Mouse (Mus musculus): ENCODE measurements around the gene Bmp6. TPM values are rescaled to one million over a fixed set of nuclear protein-coding genes. Genes with fewer than 3 reads are reported as not detected.

Gene Bmp6
- polyA plus RNA-seq, 1 experiment from 2014 or later: 2.4 TPM

DNA sequence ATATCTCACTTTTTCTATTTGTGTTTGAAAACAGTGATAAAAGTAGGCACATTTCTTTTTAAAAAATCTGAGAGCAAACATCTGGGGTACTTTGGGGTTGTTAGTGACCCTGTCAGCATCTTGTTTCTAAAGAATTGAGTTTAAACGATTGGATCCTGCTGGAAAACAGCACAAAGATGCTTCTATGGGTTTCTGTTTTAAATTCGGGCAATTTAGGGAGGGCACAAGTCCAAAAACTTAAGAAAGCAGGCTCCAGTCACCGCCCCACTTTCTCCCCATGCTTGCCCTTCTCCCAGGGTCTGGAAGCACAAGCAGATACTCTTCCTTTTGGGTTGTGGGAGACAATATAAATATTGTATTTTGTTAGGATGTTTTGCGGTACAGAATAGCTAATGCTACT is 14.1 kb downstream of the Bmp6 start:
- Histone ChIP-seq H3K27ac (no peak overlapping the region), H3K4me2 (replicated peaks) (no peak overlapping the region), H3K36me3 (no peaks in the 10 kb centered on the region), H3K4me3 (replicated peaks) (no peak overlapping the region), H3K9ac (replicated peaks) (no peak overlapping the region), H3K27me3 (no peaks in the 10 kb centered on the region), H3K4me1 (replicated peaks) (no peaks in the 10 kb centered on the region), H3K9me3 (no peaks in the 10 kb centered on the region)
- 91% methylated on average over 4 of the region's 4 CpGs for WGBS
- ATAC-seq: no peak

GRCm38 (mm10) chr13:38362751-38363150 is 17.8 kb downstream of the Bmp6 start:
- no peak overlapping the region for H3K4me3 ChIP-seq (replicated peaks)
- H3K27ac ChIP-seq: no peak overlapping the region
- H3K9ac ChIP-seq (replicated peaks): no peak overlapping the region
- 89% methylated on average over 4 of the region's 4 CpGs for WGBS
- no peak for ATAC-seq
- H3K9me3 ChIP-seq: no peaks in the 10 kb centered on the region
- no peaks in the 10 kb centered on the region for H3K4me1 ChIP-seq (replicated peaks)
- H3K27me3 ChIP-seq: no peaks in the 10 kb centered on the region
- no peak overlapping the region for H3K4me2 ChIP-seq (replicated peaks)
- H3K36me3 ChIP-seq: no peaks in the 10 kb centered on the region

- Histone ChIP-seq H3K9me3 (no peaks in the 10 kb centered on the region), H3K27ac (no peak overlapping the region), H3K27me3 (no peaks in the 10 kb centered on the region), H3K9ac (replicated peaks) (no peak overlapping the region), H3K4me3 (replicated peaks) (no peak overlapping the region), H3K4me1 (replicated peaks) (no peaks in the 10 kb centered on the region), H3K4me2 (replicated peaks) (no peak overlapping the region), H3K36me3 (no peaks in the 10 kb centered on the region)
- 85% methylated on average over 7 of the region's 7 CpGs for WGBS
- no peak for ATAC-seq
Measured at GRCm38 (mm10) chr13:38363869-38364268, 19.0 kb downstream of the Bmp6 start.

GRCm38 (mm10) chr13:38369624-38370023 is 24.7 kb downstream of the Bmp6 start:
- no peaks in the 10 kb centered on the region for H3K4me1 ChIP-seq (replicated peaks)
- H3K4me2 ChIP-seq (replicated peaks): no peak overlapping the region
- 94% methylated on average over 5 of the region's 5 CpGs for WGBS
- no peak overlapping the region for H3K9ac ChIP-seq (replicated peaks)
- H3K36me3 ChIP-seq: no peaks in the 10 kb centered on the region
- H3K9me3 ChIP-seq: no peaks in the 10 kb centered on the region
- H3K27ac ChIP-seq: no peak overlapping the region
- no peak for ATAC-seq
- H3K27me3 ChIP-seq: no peaks in the 10 kb centered on the region
- no peak overlapping the region for H3K4me3 ChIP-seq (replicated peaks)

- no peak overlapping the region for H3K9ac ChIP-seq (replicated peaks)
- H3K4me3 ChIP-seq (replicated peaks): no peak overlapping the region
- 71% methylated on average over 6 of the region's 6 CpGs for WGBS
- H3K27me3 ChIP-seq: no peaks in the 10 kb centered on the region
- H3K4me2 ChIP-seq (replicated peaks): no peak overlapping the region
- no peaks in the 10 kb centered on the region for H3K4me1 ChIP-seq (replicated peaks)
- no peak for ATAC-seq
- no peaks in the 10 kb centered on the region for H3K9me3 ChIP-seq
- no peaks in the 10 kb centered on the region for H3K36me3 ChIP-seq
- H3K27ac ChIP-seq: no peak overlapping the region
Measured at GRCm38 (mm10) chr13:38376071-38376470, 31.2 kb downstream of the Bmp6 start.

- ATAC-seq: no peak
- Histone ChIP-seq H3K4me3 (replicated peaks) (no peak overlapping the region), H3K27me3 (no peaks in the 10 kb centered on the region), H3K27ac (no peak overlapping the region), H3K4me2 (replicated peaks) (no peak overlapping the region), H3K4me1 (replicated peaks) (no peaks in the 10 kb centered on the region), H3K9ac (replicated peaks) (no peak overlapping the region), H3K36me3 (no peaks in the 10 kb centered on the region), H3K9me3 (no peaks in the 10 kb centered on the region)
- 90% methylated on average over 9 of the region's 9 CpGs for WGBS
Measured at GRCm38 (mm10) chr13:38377355-38377754, 32.4 kb downstream of the Bmp6 start.

- H3K4me1 ChIP-seq (replicated peaks): no peaks in the 10 kb centered on the region
- no peaks in the 10 kb centered on the region for H3K36me3 ChIP-seq
- H3K9me3 ChIP-seq: no peaks in the 10 kb centered on the region
- no peak overlapping the region for H3K27ac ChIP-seq
- H3K27me3 ChIP-seq: no peaks in the 10 kb centered on the region
- H3K4me3 ChIP-seq (replicated peaks): no peak overlapping the region
- H3K9ac ChIP-seq (replicated peaks): no peak overlapping the region
- no peak for ATAC-seq
- no peak overlapping the region for H3K4me2 ChIP-seq (replicated peaks)
- WGBS: 94% methylated on average over 5 of the region's 5 CpGs
Measured at GRCm38 (mm10) chr13:38379806-38380205, 34.9 kb downstream of the Bmp6 start.

DNA sequence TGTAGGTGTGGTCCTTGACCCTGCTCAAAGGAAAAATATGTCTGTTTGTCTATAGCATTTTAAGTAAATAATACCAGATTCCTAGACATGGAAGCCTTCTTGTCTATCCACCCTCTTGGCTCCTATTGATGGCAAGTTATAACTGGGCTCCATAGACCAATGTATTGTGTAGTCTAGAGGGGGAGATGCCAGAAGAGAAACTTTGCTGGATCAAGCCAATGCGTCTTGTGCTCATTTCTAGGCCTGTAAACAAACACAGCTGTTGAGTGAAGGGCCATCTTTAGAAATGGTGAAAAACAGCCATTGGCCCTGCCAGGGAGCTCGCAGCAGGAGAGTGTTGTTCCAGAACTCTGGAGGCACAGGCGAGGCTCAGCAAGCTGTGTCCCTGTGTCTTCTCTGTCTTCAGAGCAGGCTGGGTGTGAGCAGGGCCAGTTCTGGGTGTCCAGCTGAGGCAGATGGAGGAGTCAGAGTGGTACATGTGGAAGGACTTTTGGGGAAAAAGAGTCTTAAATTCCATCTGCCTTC is 41.2 kb downstream of the Bmp6 start:
- Histone ChIP-seq H3K9me3 (no peaks in the 10 kb centered on the region), H3K4me1 (replicated peaks) (no peaks in the 10 kb centered on the region), H3K27me3 (no peaks in the 10 kb centered on the region), H3K36me3 (no peaks in the 10 kb centered on the region), H3K9ac (replicated peaks) (no peak overlapping the region), H3K27ac (no peak overlapping the region), H3K4me3 (replicated peaks) (no peak overlapping the region), H3K4me2 (replicated peaks) (no peak overlapping the region)
- no peak for ATAC-seq
- 82% methylated on average over 3 of the region's 3 CpGs for WGBS

GRCm38 (mm10) chr13:38387453-38388040 is 42.6 kb downstream of the Bmp6 start:
- H3K4me2 ChIP-seq (replicated peaks): no peak overlapping the region
- H3K4me3 ChIP-seq (replicated peaks): no peak overlapping the region
- no peaks in the 10 kb centered on the region for H3K9me3 ChIP-seq
- H3K27me3 ChIP-seq: no peaks in the 10 kb centered on the region
- H3K27ac ChIP-seq: no peak overlapping the region
- no peak overlapping the region for H3K9ac ChIP-seq (replicated peaks)
- no peaks in the 10 kb centered on the region for H3K36me3 ChIP-seq
- WGBS: 95% methylated on average over 4 of the region's 4 CpGs
- no peak for ATAC-seq
- no peaks in the 10 kb centered on the region for H3K4me1 ChIP-seq (replicated peaks)

GRCm38 (mm10) chr13:38393444-38393843 is 48.5 kb downstream of the Bmp6 start:
- H3K4me1 ChIP-seq (replicated peaks): no peaks in the 10 kb centered on the region
- no peak for ATAC-seq
- H3K36me3 ChIP-seq: no peaks in the 10 kb centered on the region
- no peaks in the 10 kb centered on the region for H3K9me3 ChIP-seq
- no peaks in the 10 kb centered on the region for H3K27me3 ChIP-seq
- no peak overlapping the region for H3K27ac ChIP-seq
- no peak overlapping the region for H3K9ac ChIP-seq (replicated peaks)
- WGBS: 92% methylated on average over 5 of the region's 5 CpGs
- no peak overlapping the region for H3K4me3 ChIP-seq (replicated peaks)
- no peak overlapping the region for H3K4me2 ChIP-seq (replicated peaks)

DNA sequence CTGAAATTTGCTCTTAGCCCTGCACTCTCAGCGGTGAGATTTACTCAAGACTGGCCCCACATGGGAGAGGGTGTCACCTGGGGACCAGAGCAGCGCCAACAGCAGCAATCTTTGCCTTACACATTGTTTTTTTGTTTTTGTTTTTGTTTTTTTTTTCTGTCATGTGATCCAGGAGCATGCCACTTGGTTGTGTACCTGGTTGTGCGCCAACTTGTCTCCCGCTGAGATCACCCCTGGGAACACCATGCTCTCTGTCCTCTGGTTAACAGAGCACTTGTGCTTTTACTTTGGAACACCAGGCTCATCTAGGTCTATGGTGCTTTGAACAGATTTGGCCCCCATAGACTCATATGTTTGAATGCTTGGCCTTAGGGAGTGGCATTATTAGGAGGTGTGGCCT is 50.1 kb downstream of the Bmp6 start:
- Histone ChIP-seq H3K9ac (replicated peaks) (no peak overlapping the region), H3K4me1 (replicated peaks) (no peaks in the 10 kb centered on the region), H3K9me3 (no peaks in the 10 kb centered on the region), H3K27ac (no peak overlapping the region), H3K27me3 (no peaks in the 10 kb centered on the region), H3K4me3 (replicated peaks) (no peak overlapping the region), H3K4me2 (replicated peaks) (no peak overlapping the region), H3K36me3 (no peaks in the 10 kb centered on the region)
- ATAC-seq: no peak
- WGBS: 88% methylated on average over 4 of the region's 4 CpGs

GRCm38 (mm10) chr13:38397007-38397545 is 52.2 kb downstream of the Bmp6 start:
- no peak overlapping the region for H3K9ac ChIP-seq (replicated peaks)
- no peaks in the 10 kb centered on the region for H3K9me3 ChIP-seq
- no peaks in the 10 kb centered on the region for H3K4me1 ChIP-seq (replicated peaks)
- no peak overlapping the region for H3K27ac ChIP-seq
- no peaks in the 10 kb centered on the region for H3K27me3 ChIP-seq
- no peaks in the 10 kb centered on the region for H3K36me3 ChIP-seq
- H3K4me2 ChIP-seq (replicated peaks): no peak overlapping the region
- no peak overlapping the region for H3K4me3 ChIP-seq (replicated peaks)
- no peak for ATAC-seq
- 83% methylated on average over 7 of the region's 7 CpGs for WGBS

GRCm38 (mm10) chr13:38398658-38399057 is 53.8 kb downstream of the Bmp6 start:
- Histone ChIP-seq H3K9me3 (no peaks in the 10 kb centered on the region), H3K27ac (no peak overlapping the region), H3K27me3 (no peaks in the 10 kb centered on the region), H3K4me3 (replicated peaks) (no peak overlapping the region), H3K9ac (replicated peaks) (no peak overlapping the region), H3K4me1 (replicated peaks) (no peaks in the 10 kb centered on the region), H3K36me3 (no peaks in the 10 kb centered on the region), H3K4me2 (replicated peaks) (no peak overlapping the region)
- 80% methylated on average over 6 of the region's 6 CpGs for WGBS
- no peak for ATAC-seq
